Mouse (Mus musculus) adipocyte (in vitro differentiated cells): ENCODE results near the gene Camk2b.

Experiments used
- DNase-seq: peaks from one replicate; pipeline ENCODE4 v3.0.0-alpha.2; 2016; ENCODE audit warnings: low spot score

Camk2b gene

GRCm38 (mm10) chr11:5983629-5984028, 82.5 kb downstream of the Camk2b start:
- no peak for DNase-seq

DNA sequence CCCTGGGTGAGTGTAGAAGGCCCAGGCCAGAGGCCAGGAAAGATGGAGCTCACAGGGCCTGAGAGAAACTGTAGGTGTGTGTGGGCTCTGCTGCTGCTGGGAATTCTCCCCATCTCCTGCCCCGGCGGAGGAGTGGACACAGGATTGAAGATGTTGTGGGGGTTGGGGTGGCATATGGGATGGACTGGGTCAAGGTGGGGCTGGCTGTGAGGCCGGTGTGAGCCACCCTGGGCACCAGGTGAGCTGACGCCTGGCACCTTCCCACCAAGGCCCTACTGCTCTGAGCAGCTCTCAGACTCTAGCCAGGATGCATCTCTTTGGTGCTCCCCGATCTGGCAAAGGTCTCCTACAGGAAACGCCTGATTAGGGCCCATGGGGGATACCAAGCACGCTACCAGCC, 84.8 kb downstream of the Camk2b start:
- no peak for DNase-seq

- no peak for DNase-seq
Measured at GRCm38 (mm10) chr11:5980561-5980960, 85.6 kb downstream of the Camk2b start.

GRCm38 (mm10) chr11:5980108-5980507, 86.1 kb downstream of the Camk2b start:
- DNase-seq: no peak

DNA sequence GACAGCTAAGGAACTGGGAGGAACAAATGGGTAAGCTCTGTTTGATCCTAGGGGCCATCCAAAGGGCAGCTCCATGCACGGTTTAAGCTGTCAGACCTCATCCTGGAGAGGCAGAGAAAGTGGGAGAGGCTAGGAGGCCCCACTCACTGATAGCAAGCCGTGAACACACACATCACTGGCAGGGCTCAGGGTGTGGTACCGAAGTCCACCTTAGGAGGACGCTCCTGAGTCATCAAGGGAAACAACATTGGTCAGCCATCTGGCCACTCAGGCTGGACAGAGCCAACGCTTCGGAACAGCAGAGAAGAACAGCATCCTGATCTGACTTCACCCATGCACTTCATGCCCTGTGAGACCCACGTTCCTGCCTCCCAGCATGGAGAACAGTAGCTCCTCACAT, 87.1 kb downstream of the Camk2b start:
- DNase-seq: no peak

GRCm38 (mm10) chr11:5976106-5976505, 90.1 kb downstream of the Camk2b start:
- DNase-seq: no peak

DNA sequence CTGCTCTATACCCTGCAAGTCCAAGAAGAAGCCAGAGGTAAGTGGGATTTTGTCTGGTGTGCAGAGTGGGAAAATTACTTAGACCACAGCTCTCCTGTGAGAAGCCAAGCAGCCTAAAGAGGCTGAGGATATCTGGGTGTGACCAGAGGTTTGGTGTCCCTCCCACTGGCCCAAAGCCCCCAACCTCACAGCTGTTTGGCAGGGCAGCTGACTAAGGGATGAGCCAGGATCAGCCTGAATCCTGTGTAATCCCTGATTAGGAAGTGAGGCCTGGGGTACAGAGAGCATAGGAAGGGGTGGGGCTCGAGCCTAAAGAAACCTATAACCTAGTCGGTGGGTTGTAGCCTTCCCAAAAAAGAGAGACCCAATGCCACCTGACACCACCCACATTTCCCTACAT, 91.1 kb downstream of the Camk2b start:
- no peak for DNase-seq

- no peak for DNase-seq
Measured at GRCm38 (mm10) chr11:5974053-5974452, 92.1 kb downstream of the Camk2b start.

- no peak for DNase-seq
Measured at GRCm38 (mm10) chr11:5973151-5973550, 93.0 kb downstream of the Camk2b start.

GRCm38 (mm10) chr11:5971202-5971601, 95.0 kb downstream of the Camk2b start:
- DNase-seq: no peak

GRCm38 (mm10) chr11:5968223-5968622, 97.9 kb downstream of the Camk2b start:
- no peak for DNase-seq

DNA sequence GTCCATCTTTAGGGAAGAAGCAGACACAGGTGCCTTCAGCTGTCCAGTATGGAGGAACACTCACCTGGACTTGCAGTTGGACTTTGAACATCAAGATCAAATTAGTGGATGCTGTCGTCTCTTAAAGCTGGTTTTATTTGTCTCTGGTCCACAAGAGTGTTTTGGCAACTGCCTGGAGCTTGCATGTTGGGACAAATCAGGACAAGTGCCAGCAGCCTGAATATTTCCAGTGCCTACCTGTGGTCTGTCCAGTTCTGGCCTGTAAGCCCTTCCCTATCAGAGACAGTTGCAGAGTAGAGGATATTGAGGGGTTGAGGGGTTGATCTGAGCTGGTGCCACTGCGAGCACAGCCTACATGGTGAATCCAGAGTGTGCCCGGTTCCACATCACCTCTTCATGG, 99.4 kb downstream of the Camk2b start:
- no peak for DNase-seq

DNA sequence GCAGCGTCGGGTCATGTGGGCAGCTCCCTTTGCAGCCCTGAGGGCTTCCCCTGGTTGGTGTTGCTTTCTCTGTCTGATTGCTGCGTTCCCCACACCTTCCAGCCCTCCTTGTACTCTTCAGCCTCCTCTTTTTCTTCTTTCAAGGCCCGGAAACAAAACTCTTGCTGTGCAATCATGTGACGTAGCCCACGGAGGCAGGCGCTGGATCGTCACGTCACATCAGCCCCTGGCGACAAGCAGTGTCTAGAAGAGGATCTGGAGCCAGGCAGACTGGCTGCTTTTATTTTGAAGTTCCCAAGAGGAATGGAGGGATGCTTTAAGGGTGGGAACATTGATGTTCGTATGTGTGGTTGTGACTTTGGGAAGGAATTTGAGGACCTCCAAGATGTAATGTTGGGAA, 100.3 kb downstream of the Camk2b start:
- DNase-seq: no peak

GRCm38 (mm10) chr11:5960051-5960450, 106.1 kb downstream of the Camk2b start:
- no peak for DNase-seq

DNA sequence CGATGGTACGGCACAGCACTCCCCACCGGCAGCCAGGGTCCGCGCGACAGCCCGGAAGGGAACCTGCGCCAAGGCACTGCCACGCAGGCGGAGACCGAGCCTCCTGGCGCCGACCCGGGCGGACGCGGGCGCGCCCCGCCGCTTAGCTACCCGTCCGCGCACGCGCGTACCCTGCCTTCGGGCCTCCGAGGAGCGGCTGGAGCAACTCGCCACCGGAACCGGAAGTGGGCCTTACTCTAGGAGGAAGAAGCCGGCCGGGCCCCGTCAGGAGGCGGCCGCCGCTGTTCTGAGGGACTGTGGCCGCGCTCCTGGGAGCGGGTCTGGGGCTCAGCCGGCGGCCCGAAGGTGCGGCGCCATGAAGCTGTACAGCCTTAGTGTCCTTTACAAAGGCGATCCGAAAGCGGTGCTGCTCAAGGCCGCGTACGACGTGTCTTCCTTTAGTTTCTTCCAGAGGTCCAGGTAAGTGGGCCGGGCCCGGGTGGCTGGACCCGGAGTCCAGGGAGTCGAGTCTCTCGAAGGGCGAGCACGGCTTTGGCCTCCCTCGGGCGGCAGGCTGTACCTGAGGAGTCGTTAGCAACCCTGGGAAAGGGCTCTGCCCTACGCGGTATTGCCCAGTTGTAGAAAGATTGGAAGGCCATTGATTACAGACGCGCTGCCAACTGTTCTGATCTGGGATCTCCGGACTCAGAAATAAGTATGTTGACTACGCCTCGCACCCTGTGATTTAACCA, 110.5 kb downstream of the Camk2b start, which contains the start of gene Ykt6:
Gene Ykt6 (plus strand): TSS at position 148 of the 731 bp plus-strand sequence.
- DNase-seq: peak; percentile 95

DNA sequence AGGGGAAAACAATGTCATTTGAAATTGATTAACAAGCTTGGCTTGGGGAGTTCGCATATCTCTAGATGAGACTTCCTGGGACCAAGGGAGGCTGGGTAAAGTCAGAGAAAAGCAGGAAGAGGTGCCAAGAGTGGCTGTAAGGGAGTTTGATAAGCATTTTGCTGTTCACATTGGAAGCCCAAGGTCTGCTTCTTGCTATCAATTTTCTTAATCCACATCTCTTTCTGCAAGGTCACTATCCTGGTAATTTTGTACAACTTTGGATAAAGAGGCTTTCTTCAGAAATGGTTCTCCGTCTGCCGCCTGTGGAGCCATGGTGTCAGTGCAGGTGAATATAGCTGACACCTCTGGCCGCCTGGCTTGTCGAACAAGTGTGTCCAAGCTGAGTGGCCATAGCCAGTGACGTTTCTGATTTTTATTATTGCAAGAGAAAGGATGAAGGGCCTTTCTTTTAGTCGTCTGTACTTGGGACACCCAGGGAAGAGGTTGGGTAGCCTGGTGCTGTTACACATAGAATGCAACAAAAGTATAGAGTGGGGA, 111.1 kb downstream of the Camk2b start:
- DNase-seq: peak; percentile 63

- DNase-seq: no peak
Measured at GRCm38 (mm10) chr11:5954435-5954834, 111.7 kb downstream of the Camk2b start.

GRCm38 (mm10) chr11:5953130-5953765, 112.9 kb downstream of the Camk2b start:
- peak; percentile 57 for DNase-seq

DNA sequence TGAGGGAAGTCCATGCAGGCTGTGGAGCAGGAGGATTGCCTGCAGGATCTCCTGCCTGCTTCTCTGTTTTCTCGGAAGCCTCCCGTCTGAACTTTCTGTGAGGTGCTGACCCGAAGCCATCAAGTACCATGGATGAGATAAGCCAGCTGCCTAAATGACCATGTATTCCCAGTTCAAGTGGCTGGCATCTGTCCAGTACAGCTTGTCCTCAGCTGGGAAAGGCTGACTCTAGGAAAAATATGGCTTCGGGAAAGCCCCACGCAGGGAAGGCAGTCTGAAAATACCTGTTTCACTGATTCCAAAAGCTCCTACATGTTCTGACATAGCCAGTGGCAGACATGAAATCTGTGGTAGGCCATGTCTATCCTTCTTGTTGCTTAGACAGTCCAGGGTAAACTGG, 113.7 kb downstream of the Camk2b start:
- peak; percentile 52 for DNase-seq

DNA sequence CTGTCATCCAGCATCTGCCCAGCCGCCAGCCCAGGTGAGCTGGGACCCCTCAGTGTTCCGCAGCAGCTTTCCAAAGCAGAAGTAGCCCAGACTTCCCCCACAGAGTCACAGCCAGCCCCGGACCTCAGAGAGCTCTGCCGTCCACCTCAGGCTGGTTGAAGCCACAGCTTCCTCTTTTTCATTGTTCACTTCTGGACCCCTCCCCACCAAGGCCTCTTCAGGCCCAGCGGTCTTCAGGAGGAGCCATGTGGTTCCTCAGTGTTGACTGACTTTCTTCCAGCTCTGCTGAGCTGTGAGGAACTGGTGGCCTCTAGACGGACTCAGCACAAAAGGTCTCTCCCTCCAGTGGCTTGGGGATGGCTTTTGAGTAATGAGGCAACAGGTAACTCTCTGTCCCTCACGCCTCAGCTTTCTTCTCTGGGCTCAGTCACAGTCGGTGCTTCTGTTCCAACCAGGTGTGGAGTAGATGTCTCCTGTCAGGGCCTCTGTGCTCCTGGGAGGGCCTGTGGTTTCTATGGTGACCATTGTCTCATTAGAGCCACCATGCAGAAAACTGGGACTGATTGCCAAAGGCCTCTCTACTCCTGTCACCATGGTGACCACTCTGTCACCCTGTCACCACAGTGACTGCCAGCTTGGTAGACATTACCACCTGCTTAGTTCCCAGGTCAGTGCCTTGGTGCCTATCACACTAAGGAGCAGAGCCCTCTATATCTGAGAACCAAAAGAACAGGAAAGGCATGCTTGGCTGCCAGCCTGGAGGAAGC, 116.4 kb downstream of the Camk2b start, which contains the start of gene Gck:
Gene Gck (minus strand): TSS at position 496 of the 767 bp plus-strand sequence.
- no peak for DNase-seq

- peak; percentile 26 for DNase-seq
Measured at GRCm38 (mm10) chr11:5948546-5949250, 117.5 kb downstream of the Camk2b start.

GRCm38 (mm10) chr11:5947796-5948195, 118.4 kb downstream of the Camk2b start:
- no peak for DNase-seq
